Mouse (Mus musculus) cerebellum, adult 9-10 months (tissue): ENCODE data around the gene Adgrl3.

ENCODE experiments used
- DNase-seq: peaks from one replicate; pipeline ENCODE4 v3.0.0; 2022

Adgrl3 gene

DNA sequence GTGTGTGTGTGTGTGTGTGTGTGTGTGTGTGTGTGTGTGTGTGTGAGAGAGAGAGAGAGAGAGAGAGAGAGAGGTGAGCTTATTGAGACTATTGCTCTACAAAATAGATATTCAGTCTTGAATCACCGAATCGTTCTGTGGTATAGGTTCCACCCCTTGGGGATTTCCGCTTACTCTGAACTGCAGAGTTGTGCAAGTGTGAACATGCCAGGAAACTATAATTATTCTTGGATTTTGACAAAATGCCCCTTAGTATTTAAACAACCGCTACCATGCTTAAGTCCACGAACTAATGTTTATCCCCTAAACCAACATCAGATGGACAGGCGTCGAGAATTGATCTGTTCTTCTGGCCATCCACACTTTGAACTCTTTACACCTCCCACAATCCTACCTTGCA, 57.1 kb downstream of the Adgrl3 start:
- no peak for DNase-seq

DNA sequence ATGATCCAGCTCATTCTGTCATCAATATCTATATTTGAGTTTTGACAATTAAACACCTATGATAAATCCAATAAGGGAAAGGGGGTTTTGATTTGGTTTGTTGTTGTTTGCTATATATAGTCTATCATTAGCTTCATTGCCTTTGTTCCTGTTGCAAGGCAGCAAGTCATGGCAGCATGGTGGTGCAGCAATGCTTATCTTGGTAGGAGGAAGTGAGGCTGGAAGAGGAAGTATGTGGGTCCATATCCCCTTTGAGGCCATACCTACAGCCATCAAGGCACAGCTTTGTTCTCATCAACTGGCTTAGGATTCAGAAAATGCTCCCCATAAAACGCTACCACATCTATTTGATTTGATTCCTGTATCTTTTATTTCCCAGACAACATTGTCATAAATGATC, 58.1 kb downstream of the Adgrl3 start:
- DNase-seq, result no peak

DNA sequence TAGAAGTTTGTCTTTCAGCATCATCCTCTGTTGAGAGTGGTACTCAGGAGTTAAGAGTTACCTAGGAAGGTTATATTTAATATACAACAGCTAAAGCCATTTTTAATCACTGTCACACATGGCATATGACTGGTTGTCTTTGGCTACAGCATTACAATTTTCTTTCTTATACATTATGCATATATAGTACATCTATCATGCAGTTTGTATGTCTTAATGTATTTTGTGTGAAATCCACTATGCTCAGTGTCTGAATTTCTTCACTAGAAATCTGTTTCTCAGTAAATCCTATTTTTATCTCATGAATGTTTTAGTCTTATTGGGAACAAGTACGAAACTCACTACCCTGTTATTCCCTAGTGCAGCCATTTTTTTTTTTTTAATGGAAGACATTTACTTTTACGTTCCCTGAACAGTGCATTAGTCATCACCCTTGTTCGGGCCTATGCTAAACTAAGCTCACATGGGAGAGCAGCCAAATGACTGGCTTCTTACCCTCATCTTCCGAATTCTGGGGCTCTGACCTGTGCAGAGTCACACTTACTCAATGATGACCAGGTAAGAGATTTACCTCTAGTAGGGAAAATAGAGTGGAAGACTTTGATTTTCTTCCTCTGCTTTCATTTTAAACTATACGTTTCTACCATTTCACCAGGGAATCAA, 63.9 kb downstream of the Adgrl3 start:
- DNase-seq, result no peak

DNA sequence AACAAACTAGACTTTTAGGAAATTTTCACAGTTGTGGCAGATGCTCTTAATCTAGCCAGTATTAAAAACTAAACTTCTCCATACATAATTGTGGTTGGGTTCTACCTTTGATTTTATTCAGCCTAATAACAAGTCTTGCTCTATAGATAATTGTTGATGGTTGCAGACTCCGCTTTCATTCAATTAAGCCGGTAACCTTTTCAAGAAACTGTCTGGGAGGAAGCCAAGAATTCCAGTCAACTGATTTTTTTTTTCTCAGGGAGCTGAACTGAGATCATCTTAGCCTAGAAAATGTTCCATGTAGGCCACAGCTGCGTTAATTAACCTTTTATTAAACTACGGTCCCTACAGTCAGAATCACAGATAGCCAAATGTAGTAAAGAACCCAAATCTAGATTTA, 65.2 kb downstream of the Adgrl3 start:
- DNase-seq, result peak; percentile 14

DNA sequence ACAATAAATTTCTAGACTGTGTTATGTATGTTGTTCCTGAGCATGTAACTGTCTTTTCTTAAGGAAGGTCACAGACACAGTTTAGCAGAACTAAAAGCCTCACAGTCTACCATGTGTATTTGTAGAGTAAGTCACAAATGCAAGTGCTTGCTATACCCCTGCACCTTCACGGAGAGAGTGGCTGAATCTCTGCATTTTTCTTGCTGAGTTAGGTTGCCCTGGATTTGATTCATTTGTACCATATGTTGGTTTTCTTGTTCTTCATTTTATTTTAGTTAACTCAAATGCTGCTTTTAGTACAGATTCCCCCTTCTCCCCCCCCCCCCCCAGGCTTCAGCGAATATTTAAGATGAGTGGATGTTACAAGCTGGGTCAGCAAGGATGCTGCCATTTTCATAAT, 68.7 kb downstream of the Adgrl3 start:
- no peak for DNase-seq

DNA sequence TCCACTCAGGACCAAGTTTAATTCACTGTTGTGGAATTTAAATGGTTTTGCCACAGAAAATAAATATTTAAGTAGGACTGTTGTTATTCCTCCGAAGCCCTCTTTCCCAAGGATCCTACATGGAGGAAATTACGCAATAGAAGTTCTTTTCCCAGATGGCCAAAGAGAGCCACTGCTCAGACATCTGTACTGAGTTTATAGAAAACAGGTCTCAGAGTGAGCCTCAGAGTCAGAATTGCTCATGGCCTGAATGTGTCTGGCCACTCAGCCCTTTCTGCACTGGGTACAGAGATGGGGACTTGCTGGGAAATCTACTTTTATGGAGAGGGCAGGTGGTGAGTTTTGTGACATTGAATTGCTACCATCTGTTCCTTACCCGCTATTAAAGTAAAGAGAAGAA, 74.7 kb downstream of the Adgrl3 start:
- no peak for DNase-seq

DNA sequence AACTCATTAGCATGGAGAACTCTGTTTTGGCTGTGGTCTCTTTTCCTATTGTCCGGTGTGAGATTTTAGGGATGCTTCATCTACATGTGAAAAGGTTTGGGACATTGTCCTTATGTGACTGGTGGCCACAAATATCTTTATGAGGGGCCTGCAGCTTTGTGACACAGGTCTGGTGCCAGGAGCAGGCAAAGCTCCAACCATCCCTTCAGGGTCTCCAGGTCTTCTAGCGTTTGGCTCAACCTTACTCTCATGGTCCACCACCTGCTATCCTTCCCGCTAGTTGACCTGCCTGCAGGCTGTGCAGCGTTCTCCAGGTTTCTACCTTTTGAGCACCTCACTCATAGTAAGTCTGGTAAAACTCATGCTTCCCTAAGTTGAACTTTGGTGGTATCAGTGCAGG, 77.2 kb downstream of the Adgrl3 start:
- DNase-seq, result no peak

DNA sequence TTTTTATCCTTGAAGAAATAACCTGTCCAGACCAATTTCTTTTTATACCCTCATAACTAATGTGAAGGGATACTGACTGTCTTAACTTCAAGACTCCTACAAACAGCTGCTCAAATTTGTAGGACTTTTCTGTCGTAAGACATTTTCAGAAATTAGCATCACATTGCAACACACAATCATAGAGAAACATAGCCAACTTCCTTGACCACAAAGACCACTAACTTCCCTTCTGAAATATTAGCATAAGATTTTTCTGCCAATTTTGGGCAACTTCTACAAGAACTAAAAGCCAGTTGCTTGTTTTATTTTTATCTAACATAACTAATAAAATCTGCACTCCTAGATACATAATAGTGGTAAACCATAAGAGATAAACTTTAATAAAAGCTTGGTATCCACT, 87.5 kb downstream of the Adgrl3 start:
- DNase-seq, result no peak

DNA sequence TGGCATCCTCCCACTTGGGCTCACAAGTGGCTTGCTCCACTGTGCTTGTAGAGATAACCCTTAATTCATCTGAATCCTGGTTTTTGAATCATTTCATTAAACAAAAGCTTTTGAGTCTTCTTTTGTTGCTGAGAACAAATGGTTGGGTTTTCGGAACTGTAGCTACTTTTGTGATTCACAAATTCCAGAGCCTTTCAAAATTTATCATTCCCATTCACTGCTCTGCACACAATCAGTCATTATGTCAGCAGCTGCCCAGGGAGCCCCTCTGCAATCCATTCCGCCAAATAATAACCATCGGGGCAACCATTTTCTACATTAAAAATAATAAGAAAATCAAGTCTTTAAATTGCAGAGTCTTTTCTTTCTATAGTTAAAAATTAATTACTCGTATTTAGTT, 104.5 kb downstream of the Adgrl3 start:
- no peak for DNase-seq

DNA sequence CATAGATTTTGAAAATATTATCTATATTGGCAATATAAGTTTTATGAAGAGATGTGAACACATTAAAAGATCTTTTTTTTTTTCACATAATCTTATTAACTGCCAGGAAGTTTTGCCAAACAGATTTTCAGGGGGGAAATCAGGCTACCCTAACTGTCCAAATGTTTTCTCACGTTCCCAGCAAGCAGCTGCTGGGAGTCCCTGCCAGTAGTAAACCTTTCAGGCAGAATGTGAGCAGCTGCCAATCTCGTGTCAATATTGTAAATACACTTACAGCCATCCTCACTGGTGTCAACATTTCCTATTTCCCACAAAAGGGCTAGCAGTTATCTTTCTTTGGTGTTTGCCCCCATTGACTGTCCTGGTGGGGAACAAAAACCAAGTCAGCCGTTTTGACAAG, 107.7 kb downstream of the Adgrl3 start:
- DNase-seq, result no peak

DNA sequence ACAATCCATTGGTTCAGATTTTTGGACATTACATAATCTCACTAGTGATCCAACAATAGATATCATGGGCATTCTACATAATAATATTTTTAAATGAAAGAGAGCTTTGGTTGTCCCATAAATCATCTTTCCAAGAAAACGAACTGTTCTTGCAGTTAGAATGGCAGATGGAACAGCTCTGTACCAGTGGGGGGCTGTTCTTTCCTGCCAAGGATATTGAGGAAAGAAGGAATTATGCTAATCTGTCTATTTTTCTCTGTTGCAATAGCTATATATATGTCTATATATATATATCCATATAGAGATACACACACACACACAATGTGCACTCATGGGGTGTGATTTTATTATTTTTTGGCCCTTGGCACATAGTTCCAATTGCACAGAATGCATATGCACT, 116.5 kb downstream of the Adgrl3 start:
- DNase-seq, result peak; percentile 74

DNA sequence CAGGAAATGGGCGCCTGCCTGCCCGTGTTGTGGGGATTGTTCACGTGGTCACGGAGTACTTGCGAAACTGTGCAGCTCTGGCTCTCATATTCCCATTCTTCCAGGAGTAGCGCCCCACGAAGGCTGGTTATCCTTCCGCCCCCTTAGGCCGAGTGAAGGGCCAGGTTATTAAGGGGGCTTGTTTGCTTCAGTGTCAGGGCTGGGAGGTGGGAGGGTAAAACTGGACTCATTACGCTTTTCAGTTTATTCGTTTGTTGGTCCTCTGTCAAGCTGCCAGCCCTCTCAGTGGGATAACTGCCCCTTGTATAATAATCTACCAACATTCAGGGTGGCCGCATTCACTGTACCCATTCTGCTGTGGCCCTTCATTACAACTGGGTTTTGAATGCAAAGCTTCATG, 135.9 kb downstream of the Adgrl3 start:
- DNase-seq, result no peak

DNA sequence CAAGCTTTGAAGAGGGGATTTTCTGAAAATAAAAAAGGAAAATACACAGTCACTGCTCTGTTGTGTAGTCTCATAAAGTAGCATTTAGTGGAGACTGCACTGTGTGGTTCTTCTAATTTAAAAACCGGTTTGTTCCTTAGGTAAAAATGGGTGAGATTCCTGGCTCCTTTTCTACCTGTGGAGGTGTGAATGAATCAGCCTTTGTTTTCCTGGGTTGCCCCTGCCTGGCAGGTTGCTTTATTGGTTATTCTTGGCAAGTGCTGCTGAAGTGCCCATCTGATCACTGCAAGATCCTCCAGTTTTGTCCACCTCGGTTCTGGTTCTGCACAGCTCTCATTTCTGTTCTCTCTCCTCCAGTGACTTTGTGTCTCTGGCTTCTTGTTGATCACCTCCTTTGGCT, 136.3 kb downstream of the Adgrl3 start:
- peak; percentile 68 for DNase-seq

DNA sequence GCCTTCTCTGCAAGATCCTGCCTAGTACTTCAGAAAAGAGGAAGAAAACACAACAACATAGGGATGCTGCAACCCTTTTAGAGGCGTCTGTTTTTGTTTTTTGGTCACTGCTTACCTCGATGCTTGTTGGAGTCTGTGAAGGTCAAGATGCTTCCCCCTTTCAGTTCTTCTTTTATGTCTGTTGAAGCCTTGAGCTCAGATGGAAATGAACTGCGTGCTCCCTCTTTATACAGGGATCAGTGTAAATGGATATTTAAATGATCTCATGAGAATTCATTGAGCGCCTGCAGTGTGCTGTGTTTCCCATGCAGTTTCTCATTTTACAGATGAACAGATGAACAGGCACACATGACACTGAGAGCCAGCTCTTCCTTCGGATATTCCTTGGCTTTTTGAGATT, 136.9 kb downstream of the Adgrl3 start:
- DNase-seq, result no peak

DNA sequence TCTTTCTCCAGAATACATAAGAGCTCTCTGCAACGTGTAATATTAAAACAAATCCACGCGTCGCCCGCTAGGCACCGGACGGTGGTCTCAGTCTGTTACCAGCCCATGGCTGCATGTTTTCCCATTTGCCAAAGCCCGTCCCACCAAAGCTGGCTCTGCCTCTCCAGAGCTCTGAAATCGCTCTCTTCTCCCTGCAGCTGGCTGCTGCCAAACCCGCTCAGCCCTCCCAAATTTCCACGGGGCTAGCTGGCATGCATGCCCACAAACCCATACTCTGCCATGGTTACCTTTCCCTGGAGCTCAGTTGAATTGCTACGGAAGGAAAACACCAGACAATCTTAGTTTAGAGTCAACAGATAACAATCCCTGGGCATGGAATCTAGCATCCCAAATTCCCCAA, 139.1 kb downstream of the Adgrl3 start:
- DNase-seq, result no peak

DNA sequence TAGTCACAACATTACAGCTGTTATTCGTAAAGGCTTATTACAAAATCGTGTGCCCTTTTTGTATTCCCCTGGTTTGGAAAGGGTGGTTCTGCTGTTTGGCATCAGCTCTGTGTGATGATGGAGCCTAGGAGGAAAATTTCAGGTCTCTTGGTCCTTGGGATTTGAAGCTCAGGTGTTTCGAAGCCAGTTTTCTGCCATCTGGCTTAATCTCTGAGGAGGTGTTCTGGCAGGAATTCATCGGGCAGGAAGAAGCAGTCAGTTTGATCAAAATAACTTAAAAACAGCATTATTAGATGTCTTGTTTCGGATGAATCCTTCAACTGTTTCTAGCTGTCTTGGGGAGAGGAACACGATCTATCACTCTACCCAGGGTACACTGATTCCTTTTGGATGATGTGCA, 140.5 kb downstream of the Adgrl3 start:
- DNase-seq, result no peak

DNA sequence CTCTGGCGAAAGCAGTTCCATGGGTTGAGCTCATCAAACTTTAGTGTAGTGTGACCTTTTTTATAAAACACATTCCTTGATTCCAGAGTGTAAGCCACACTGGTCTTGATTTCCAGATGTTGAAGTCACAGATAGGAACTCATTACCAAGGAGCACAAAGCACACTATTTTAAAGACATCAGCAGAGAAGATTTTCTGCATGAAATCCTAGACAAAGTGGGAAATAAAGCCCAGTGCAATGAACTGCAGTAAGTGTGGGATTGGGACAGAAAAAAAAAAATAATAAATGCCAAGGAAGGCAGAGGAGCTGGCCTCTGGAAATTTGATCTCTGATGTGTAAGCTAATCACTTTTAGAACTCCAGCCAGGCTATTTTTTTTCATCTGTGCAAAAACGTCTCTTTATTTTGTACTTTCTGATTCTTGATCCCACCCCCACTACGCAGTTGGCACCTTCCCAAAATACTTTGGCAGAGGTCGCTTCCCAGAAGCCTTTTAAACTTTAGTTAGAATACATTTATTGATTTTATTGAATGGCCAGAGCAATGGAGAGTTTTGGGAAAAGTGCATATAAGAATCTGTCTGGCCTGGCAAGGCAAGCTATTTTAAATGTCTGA, 169.0 kb downstream of the Adgrl3 start:
- no peak for DNase-seq

DNA sequence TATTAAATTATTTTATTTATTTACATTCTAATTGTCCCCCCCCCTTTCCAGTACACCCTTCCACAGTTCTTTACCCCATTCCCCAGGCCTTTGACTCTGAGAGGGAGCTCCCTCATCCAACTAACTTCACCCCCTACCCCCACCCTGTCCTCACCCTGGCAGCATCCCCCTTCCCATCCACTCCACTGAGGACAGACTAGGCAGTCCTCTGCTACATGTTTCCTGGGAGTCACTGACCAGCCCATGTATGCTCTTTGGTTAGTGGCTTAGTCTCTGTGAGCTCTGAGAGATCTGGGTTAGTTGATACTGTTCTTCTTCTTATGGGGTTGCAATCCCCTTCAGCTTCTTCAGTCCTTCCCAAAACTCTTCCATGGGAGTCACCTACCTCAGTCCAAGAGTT, 180.4 kb downstream of the Adgrl3 start:
- no peak for DNase-seq

DNA sequence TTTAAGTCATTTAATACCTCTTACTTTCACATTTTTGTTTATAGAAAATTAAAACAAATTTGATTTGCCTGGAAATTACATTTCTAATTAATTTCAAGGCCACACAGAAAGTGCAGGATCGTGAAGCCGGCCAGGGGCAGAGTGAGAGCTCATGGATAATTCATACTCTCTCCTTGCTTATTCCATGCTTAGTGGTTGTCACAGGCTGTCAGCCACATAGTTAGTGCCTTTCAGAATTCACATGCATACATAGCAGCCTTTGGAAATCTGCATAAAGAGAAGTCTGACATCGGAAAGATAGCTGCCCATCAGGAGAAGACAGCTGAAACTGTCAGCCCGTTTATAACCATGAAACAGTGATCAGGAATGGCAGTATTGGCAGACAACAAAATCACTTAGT, 181.9 kb downstream of the Adgrl3 start:
- DNase-seq, result no peak

DNA sequence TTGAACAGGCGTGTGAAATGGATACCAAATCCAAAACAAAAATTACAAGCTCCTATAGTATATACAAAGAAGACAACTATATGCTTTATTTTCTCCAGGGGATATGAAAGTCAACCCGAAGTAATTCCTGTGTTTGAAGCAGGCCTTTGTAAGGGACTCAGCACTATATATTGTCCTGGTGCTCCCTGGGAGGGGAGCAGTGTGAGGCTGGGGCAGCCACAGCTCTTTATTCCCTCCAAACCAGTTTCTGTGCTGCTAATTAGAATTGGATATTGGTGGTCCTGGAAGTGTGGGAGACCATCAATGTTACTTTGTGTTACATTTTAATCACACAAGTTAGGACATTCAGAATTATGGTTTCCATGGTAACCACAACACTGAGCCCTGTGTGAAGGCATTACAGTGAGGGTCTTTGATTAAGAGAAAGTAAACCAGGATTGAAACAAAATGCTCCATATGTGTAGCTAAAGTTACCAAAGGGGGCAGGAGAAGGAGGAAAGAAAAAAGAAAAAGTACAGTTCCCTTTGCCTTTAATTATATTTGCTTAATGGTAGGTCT, 198.6 kb downstream of the Adgrl3 start:
- no peak for DNase-seq

DNA sequence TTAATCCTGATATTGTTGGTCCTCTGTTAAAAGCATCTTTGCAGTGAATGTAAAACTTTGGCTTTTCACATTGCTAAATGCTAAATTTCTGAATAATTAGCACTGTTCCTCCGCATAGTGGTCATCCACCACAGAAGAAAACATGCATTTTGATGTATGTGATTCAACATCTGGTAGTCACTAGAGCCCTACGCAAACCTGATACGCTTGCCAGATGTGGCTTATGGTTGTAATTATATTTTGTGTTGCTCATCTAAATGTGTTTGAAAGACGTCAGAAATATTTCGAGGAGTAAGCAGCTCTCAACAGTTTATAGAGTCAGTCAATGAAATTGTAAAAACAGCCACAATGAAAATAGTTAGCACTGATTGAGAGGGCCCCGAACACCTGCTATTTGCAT, 204.5 kb downstream of the Adgrl3 start:
- no peak for DNase-seq

DNA sequence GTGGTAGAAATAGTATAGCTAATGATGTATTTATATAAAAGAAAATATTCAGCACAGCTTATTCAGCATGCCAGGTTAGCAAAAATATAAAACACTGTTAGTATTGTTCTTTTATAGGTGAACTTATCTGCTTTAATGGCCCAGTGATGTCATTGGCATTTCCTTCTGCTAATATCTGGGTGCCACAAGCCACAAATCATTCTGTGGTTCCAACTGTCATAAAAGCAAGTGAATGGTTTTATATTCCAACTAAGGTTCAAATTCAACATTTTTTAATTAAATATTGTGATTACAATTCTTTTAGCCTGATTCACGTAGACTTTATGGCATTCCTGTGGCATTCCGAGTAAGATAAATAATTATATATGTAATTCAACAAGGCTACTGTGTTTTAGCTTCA, 205.5 kb downstream of the Adgrl3 start:
- DNase-seq, result no peak

DNA sequence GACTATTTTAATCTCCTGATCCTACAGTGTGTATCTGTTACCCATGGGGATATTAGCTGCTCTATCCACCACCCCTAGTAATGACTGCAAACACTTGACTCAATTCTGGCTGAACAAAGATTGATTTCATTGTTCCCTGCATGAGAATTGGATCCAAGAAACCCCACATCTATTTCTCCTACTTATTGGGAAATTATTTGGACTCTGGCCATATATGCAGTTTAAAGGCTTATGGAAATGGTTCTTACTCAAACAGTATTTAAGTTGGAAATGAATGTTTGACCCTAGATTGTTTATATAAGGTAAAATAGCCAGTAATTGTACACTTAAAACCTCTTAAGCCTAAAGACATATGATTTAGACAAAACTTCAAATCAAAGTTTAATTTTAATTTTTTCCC, 207.3 kb downstream of the Adgrl3 start:
- DNase-seq, result no peak

DNA sequence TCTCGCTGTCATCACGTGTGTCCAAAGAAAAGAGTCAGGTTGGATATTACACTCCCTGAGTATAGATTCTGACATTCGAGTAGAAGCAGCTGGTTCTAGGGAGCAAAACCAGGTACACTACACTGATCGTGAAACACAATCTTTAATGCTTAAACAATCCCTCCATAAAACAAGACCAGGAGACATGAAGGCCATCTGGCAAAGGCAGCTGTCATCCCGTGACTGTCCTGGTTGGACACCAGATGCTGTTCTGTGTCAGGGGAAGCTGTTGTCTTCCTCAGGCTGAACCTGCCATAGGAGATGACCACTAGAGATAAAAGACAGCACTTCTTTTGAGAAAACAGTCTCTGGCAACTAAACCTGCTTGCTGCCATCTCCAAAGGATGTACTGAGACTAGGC, 228.8 kb downstream of the Adgrl3 start:
- DNase-seq, result peak; percentile 32

DNA sequence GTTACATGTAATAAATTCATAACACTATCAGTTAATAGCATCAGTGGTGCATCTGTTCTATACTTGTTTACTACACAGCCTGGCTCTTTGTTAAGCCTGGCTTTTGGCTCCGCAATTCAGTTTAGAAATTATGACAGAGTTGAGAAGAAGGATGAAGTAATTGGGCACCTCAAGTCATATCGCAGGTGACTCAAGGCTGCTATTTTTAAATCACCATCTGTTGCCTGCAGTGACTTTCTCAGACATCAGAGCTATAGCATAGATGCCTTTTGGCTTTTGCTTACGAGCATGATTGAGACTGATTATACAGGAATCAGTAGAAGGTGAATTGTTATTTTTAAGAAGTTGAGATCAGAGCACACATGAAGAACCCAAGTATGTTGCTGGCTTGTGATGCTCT, 236.2 kb downstream of the Adgrl3 start:
- peak; percentile 46 for DNase-seq
